Mouse (Mus musculus): ENCODE results near the gene Lrrc8c. TPM values are rescaled to one million over a fixed set of nuclear protein-coding genes. Genes with fewer than 3 reads are reported as not detected.

The Lrrc8c gene
- polyA plus RNA-seq, 2 experiments from 2014 or later = 69.5 to 73.5 TPM

DNA sequence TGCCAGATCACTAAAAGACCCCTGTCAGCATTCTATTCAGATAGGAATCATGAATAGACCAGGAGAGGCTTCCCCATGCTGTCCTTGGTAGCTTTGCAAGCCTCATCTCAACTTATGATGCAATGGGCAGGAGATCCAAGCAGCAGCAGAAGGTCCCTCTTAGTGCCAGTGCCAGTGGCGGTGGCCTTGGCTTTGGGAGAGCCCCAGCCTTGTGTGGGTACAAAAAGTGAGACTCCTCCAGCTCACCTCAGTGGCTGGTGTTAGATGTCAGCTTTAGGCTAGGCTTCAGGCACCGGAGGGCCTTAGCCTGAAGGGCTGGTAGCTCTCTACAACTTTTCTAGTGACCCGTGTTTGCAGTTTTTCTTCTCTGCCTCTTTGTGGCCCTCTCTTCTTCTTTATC lies 18.1 kb upstream of the Lrrc8c start:
- ATAC-seq = no peak

DNA sequence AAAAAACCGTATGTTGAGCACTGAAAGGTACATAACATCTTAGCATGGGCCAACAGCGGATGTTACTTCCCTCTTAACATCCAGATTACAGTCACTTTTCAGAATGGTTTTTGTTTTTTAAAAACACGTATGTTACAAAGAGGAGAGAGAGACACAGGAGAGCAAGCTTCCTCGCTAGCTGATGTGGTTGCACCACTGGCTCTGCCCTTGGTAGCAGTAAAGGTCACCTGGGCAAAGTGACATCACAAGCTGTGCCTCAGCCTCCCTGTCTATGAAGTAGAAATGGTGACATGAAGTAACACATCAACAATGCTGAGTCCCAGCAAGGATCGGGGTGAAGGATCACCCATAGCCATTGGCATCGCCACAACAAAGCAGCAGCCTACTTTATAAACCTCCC lies 10.4 kb upstream of the Lrrc8c start:
- ATAC-seq = peak; percentile 51

DNA sequence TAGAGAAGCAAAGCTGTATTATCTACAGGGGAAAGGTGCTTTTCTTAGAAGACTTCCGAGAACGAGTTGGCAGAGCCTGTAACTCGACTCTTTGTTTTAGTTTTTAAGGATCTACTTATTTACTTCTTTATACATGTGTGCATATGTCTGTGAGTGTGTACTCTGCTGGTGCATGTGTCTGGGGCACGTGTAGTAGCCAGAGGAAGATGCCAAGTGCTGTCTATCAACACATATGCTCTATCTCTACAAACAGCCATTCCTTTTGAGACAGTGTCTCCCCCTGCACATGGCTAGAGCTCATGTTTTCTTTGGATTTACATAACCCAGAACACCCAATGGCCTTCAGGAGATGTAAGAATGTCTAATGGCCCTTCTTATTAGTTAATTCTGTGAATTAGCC lies 6.9 kb upstream of the Lrrc8c start:
- no peak for ATAC-seq

DNA sequence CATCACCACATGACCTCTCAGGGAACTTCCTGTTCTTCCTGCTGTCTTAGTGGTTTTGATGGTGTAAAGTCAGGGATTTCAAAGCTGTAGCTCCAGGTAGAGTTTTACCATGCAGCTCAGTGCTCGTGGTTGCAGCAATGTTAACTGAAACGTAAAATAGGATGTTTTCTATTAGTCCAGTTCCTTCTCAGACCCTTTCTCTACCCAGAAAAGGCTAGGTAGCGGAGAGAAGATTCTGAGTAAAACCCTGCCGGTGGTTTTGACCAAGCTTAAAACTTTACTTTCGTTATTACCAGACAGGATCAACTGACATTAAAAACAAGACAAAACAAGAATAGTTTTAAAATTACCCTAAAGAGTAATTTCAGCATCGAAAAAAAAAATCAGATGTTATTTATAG lies 3.7 kb upstream of the Lrrc8c start:
- peak; percentile 19 for ATAC-seq

DNA sequence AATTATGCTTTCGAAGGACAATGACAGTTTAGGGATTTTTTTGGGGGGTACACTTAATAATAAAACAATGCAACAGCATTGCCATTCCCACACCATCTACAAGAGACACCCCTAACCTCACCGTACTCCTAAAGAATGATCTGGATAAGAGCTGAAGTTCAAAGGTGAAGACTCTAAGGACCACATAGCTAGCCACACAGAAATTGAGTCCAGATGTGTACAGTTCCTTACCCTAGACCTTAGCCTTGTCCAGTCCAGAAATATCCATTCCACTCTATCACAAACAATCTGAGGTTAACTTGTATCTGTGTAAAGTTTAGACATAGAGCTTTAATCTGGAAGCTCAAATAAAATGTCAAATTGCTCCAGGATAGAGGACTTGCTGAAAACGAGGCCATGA lies 2.9 kb upstream of the Lrrc8c start:
- no peak for ATAC-seq

DNA sequence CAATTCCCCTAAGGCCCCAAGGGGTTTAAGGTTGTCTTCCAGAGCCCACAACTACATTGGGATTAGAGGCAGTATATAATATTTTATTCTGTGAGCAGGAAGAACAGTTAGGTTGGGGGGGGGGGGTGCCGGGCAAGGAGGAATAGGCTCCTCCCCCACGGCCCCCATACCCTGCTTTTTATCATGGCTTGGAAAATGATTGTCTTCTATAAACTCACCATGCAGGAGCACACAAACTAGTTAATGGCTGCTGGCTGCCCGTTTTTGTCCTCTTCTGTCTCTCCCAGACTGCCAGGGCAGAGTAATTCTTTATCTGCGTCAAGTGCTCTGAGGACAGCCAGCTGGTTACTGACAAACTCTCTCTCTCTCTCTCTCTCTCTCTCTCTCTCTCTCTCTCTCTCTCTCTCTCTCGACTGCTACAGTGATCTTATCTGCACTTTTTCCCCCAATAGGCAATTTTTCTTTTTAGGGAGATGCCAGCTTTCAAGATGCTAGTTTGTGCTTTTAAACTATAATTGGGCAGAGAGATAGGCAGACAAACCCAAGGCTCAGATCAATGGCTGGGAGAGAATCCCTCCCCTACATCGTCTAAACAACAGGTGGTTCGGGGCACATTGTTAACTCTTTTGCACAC lies 1.1 kb upstream of the Lrrc8c start:
- peak; percentile 3 for ATAC-seq

DNA sequence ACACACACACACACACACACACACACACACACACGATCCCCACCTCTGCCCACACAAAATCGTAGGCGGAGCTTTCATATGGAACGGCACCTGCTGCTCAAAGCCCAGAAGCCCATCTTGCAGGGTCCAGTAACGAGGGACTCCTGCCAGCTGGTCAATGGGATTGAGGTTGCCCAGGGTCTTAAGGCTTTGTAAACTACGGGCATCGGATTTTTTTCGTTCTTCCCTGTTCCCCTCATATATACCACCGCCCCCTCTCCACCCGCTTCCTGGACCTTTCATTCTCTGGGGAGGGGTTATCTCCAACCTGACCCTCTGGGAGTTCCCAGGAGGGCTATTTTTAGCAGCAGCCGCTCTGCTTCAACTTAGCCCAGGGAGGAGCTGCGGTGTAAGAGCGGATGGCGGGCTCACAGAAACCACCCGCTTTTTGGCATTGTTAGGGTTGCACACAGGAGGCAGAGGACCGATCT lies 527 bp upstream of the Lrrc8c start:
- ATAC-seq = peak; percentile 64

DNA sequence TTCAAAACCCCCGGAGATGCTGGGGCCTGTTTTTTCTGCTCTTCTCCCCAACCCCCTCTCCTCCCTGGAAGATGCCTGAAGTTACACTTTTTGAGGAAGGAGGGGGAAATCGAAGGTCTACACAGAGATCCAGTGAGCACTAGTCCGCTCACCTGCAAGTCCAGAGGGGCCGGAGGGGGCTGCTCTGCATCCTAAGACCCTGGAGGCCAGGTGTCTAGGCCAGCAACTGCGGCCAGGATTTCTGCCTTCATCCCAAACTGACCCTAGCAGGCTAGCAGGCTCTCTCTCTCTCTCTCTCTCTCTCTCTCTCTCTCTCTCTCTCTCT lies 750 bp downstream of the Lrrc8c start:
- ATAC-seq = no peak

DNA sequence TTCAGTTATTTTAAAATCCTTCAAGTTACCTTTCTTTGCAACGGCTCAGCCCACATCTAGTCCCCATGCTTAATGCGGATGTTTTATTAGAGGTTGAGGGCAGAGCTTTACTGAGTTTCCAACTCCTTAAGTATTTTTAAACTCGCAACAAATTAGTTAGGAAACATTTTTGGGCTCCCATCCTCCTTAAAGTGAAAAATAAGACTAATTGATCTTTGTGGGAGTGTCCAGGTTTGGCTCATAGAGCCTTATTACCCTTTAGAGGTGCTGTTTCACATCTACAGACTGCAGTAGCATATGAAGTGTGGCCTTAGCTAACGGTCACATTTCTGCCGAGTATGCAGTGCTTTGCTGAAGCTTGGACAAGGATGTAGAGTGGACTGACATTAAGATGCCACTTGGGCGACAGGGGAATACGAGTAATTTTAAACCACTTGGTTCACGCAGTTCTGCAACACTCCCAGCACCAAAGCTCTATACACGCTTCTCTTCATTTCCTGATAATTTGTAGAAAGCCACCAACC lies 1.3 kb downstream of the Lrrc8c start:
- no peak for ATAC-seq

DNA sequence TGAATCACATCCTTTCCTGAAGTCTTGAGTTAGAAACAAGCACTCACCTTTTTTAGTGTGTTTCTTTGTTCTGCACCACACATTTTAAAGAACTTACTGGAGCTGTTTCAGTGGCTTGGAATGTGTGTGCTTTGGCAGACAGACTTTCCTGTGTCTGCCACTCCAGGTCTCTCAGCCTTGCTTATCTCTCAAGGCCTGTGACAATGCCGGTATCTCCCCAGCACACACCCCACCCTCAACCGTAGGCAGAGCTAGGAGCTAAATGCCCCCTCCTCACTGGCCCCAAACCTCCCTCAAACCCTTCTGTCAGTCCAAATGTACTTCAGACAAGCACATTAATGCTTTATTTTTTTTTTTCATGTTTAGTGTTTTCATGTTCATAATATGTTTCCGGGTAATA lies 4.3 kb downstream of the Lrrc8c start:
- ATAC-seq = no peak

DNA sequence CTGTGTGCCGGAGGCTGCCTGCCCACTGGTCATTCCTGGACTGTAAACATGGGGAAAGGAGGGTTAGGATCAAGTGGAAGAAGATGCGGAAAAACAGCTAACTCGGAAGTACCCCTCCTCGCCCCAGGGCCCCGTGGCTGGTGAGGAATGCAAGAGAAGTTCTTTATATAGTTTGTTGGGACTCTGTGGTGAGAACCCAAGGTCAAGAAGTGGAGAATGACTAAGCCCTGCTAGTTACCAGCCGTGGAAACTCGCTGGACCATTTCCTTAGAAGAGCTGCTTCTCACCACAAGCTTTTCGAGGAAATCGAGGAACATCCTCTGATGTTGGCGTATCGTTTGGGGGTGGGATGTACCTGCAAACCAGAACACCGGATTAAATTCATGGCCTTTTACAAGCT lies 5.8 kb downstream of the Lrrc8c start:
- no peak for ATAC-seq

DNA sequence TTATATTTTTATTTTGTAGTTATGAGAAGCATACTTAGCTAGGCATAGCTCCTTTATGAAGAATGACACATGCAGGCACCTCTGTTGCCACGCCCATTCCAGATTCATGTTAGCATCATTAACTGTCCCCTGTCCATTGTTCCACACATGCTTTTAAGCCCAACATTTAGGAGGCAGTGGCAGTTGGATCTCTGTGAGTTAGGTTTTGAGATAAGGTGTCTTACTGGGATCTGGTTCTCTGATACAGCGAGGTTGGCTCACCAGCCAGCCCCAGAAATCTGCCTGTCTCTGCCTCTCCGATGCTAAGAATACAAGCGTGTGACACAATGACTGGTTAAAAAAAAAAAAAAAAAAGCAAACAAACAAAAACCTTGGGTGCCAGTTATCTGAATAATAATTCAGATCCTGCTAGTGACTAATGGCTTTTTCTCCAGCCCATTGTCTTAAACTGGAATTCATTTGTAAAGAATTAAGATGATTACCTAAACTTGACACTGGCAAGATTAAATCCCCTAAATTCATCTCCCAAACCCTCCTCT lies 7.0 kb downstream of the Lrrc8c start:
- ATAC-seq = no peak

DNA sequence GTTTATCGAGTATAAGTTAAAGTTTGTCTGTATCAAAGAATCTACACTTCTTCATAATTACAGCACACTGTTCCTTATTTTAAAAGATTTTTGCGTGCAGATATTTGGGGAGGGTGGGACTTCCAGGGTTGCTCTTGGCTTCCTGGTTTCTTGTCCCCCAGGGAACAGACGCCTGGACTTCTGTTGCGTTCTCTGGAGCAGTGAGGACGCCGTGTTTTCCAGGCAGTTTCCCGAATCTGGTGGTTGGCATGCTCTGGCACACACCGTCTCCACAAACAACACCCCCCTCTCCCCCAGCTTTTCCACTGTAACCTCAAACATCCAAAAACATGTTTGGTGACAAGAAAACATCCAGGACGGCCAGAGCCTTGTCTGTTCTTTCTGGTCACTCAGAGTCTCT lies 7.6 kb downstream of the Lrrc8c start:
- no peak for ATAC-seq

DNA sequence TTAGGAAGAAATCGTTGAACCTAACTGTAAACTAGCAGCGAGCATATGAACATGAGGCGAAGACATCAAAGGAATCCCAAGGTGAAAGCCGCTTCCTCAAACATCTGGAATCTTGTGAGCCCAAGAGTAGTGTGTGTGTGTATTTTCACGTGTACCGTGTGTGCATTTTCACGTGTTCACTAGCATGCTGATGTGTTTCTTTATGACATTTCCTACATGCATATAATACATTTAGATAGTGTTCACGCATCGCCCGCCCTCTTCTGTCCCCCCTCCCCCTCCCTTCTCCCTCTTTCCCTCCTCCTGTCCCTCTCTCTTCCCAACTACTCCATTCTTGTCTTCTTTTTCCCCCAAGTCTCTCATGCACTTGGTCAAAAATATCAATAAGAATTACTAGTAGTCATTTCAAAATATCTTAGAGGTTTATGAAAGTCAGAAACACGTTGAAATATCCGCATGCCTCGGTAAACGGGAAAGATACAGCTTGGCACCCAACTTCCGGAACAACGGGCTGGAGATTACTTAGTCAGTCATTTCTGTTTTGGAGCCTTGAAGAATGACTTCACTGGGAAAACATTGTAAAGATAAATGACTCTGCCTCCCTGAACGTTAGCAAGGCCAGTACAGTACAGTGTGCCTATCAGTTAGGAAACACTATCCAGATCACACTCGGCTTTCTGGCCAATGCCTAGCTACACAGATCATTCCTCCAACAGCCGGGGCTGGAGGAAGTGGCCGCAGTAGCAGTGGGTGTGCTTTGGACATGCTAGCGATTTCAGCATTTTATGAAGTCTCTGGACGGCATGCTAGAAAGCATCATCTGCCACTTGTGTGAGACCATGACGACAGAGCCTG lies 8.5 kb downstream of the Lrrc8c start:
- ATAC-seq = no peak

DNA sequence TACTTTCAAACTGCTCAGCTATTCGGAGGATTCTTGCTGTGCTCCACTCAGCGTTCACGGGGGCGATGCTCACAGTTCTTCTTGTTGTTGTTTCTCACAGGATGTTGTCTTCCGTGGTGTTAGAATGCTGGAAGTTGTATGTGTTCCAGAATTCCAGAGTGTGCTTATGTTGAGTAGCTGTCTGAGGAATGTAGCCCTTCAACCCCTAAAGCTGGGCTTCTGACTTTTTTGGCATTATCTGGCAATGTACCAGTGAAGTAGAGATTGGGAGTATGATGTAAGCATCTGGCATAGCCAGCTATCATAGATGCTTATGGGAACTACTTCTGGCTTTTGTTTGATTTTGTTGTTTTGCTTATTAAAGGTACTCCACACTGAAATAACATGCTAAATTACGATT lies 11.4 kb downstream of the Lrrc8c start:
- no peak for ATAC-seq

DNA sequence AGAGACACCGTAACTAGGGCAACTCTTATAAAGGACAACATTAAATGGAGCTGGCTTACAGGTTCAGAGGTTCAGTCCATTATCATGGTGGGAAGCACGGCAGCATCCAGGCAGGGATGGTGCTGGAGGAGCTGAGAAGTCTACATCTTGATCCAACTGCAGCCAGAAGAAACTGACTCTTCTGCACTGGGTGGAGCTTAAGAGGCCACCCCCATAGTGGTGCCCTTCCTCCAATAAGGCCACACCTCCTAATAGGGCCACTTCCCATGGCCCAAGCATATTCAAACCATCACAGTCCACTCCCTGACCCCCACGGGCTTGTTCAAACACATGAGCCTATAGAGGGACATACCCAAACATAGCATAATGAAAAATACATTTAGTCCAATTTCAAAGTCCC lies 16.0 kb downstream of the Lrrc8c start:
- ATAC-seq = no peak

DNA sequence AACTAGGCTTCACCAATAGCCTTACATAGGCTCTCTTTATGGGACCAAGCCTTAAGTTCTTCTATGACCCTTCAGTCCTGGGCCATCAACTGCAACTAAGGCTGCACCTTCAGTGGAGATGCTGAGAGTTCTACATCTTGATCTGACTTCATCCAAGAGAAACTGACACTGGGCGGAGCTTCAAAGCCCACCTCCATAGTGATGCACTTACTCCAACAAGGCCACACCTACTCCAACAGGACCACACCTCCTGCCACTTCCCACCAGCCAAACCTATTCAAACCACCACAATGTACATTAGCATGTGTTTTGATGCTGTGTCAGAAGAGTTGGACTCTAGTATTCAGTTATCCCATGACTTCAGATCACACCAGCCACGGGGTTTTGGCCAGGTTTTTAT lies 17.0 kb downstream of the Lrrc8c start:
- no peak for ATAC-seq

DNA sequence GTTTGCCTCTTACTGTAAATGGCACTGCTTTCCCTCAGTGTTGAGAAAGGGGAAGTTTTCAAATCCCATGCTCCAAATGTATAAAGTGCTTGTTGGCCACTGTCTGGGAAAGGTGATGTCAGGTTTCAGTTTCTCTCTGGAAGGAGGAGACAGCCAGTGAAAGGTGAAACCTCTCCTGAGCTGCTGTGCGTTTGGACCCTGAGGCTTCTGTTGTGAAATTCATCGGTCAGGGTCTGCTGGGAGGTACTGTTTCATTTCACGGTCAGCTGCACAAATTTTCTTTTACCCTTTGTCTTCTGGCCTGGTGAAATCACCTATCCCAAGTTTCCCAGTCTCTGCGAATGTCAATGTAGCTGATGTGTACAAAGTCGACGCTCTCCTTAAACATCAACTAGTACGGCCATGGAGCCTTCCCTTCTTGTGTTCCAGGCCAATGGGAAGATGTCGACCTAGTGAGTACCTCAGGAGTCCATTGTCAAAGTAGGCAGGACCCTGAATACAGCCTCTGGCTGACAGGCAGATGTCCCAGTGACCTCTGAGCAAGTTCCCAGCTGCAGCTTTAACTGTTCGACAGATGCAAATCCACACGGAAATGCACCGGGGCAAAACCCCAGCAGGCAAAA lies 18.0 kb downstream of the Lrrc8c start:
- no peak for ATAC-seq

DNA sequence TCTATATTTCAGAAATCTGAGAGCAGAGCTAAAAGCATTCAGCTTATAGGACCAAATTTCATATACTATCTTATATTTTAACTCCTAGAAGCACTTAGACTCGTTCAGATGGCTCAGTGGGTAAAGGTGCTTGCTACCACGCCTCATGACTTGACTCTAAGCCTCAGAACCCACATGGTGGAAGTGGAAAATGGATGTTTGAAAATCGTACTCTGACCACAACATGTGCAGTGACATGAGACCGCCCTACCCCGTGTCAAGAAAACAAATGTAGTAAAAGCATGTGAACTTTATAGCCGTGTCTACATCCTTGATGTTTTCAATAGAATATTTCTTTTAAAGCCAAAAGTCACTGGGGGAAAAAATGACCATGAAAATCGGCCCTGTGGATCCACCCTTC lies 21.9 kb downstream of the Lrrc8c start:
- peak; percentile 29 for ATAC-seq

DNA sequence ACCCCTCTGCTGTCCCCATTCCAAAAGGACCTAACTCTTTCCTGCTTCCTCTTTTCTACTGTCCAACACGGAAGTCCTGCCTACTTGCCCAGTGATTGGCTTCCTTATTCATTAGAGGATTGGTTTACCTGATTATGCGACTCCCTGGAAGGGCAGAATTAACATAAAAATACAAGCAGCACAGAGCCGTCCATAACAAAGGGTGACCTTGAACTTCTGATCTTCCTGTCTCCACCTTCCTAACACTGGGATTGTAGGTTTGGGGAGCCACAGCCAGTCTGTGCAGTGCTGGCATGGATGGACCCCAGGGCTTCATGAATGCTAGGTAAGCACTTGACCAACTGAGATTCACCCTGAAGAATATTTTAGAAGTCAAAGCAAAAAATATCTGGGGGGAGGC lies 25.9 kb downstream of the Lrrc8c start:
- ATAC-seq = no peak

DNA sequence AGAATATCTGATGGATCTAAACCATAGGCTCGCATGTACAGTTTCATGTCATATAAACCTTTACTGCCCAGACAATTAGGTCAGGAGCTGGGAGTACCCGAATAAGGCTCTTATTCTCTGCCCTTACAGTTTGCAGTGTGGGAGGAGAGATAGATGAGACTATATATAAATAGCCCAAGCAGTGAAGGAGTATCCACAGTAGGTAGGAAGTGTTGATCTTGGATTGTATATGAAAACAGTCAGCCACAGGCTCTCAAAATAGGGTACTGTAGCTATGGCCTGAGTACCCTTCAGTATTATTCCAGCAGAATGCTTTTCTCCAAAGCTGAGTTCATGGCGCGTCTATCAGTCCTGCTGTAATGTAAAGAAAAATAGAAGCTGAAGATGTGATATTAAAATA lies 27.9 kb downstream of the Lrrc8c start:
- no peak for ATAC-seq

DNA sequence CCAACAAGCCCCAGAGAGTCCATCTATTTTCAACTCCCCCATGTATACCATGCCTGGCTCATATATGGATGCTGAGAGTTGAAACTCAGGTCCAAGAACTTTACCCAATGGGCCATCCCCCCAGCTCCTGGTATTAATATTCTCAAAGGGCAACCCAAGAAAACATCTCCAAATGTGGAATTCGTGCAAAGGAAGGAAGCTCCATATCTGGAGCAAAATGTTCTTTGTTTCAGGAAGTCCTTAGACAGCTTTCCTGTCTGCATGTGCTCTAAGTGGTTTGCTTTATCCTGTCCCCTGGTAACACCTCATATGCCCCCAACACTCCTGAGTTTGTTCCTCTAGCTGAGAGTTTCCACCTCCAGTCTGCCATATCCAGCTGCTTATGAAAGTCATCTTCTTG lies 32.6 kb downstream of the Lrrc8c start:
- ATAC-seq = no peak

DNA sequence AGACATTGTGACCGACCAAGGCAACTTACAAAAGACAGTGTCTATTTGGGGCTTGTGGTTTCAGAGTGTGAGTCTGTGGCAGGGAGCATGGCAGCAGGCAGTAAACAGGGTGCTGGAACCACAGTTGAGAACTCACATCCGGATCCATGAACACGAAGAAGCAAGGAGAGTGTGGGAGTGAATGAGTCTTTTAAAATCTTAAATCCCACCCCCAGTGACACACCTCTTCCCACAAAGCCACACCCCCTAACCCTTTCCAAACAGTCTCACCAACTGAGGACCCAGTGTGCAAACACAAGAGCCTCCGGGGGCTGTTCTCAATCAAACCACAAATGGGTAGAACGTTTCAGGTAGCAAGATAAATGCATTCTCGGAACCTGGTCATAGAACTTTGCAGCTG lies 37.1 kb downstream of the Lrrc8c start:
- no peak for ATAC-seq

DNA sequence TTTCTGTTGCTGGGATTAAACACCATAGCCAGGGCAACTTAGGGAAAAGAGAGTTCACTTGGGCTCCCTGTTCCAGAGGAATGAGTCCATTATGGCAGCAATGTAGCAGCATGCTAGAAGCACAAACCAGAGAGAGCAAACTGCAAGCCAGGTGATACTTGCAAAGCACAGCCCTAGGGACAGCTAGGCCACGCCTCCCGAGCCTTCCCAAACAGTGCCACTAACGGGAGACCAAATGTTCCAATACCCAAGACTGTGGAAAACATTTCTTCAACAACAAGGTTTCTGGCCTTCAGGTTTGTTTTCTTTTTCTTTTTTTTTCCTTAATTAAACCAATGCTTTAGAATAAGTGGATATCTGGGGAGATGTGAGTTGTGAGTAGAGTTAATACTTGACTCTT lies 38.2 kb downstream of the Lrrc8c start:
- ATAC-seq = no peak
